Mouse (Mus musculus): ENCODE results near the gene Dgkd.

DNA sequence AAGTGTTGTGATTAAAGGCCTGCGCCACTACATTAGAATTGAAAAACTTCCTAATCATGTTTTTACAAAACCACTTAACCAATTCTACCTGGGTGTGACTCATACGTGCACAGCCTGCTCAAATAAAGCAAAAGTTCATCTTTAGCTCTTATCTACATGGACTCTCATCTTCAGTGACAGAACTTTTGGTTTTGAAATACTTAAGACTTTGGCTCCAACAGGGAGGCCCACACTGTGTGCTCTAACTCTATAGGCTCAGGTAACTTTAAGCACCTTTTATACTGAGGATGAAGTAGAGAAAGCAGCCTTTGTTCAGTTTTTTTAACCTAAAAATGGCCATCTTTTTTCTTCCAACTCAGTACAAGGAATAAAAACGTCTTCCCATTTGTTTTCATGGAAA, 100.0 kb downstream of the Dgkd start:
- TF ChIP-seq CTCF (IDR thresholded peaks at IDR 0.05; ENCODE audit: low read depth), result no peak
- TF ChIP-seq EP300 (IDR thresholded peaks at IDR 0.05; ENCODE audit: low read depth), result no peak

Data from liver, embryonic 14.5 days (tissue).